Mouse (Mus musculus): Measurements from ENCODE around the gene Smyd3. TPM values are rescaled to one million over a fixed set of nuclear protein-coding genes. Genes with fewer than 3 reads are reported as not detected.

Smyd3 gene
- total and polyA plus RNA-seq, 3 experiments = 3.5 to 19.4 (median 17.1) TPM

DNA sequence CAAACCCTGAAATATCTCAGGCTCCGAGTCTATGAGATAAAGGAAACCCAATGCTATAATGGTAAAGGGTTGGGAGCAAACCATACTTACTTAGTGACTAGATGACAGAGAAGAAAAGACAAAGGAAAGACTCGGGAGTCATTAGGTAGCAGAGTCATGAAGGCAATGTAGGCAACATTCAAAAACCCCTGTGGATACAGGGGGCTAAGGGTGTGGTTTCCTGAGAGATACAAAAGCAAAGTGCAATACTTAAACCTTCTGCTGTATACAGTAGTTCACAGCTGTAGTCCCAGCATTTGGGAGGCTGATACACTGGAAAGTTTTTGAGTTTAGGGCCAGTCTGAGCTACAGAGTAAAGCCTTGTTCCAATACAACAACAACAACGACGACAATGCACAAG lies 244.9 kb downstream of the Smyd3 start:
- Histone ChIP-seq H3K4me1 (ENCODE audit: insufficient read depth, low read depth, low read length) (no peaks in the 10 kb centered on the region), H3K9me3 (replicated peaks) (peaks cover 14% of the 10 kb centered on the region), H3K36me3 (replicated peaks) (no peaks in the 10 kb centered on the region), H3K4me3 (ENCODE audit: low read depth, low read length) (no peak overlapping the region), H3K27me3 (ENCODE audit: insufficient read depth, low read length) (no peaks in the 10 kb centered on the region)
- DNase-seq (ENCODE audit: low spot score) = no peak
- no peak for ATAC-seq (ENCODE audit: extremely low read depth, insufficient number of reproducible peaks, low FRiP score, poor library complexity, severe bottlenecking)
- TF ChIP-seq GATA2 (IDR thresholded peaks at IDR 0.05; ENCODE audit: borderline replicate concordance, low read depth, low read length) (no peak), TAL1 (conservative IDR thresholded peaks at IDR 0.05; ENCODE audit: low read depth, low read length) (no peak), GATA1 (IDR thresholded peaks at IDR 0.05; ENCODE audit: borderline replicate concordance, low read length) (no peak), POLR2AphosphoS5 (IDR thresholded peaks at IDR 0.05; ENCODE audit: insufficient replicate concordance, low read depth, low read length) (no peak), CTCF (IDR thresholded peaks at IDR 0.05; ENCODE audit: low read depth, low read length) (no peak)

DNA sequence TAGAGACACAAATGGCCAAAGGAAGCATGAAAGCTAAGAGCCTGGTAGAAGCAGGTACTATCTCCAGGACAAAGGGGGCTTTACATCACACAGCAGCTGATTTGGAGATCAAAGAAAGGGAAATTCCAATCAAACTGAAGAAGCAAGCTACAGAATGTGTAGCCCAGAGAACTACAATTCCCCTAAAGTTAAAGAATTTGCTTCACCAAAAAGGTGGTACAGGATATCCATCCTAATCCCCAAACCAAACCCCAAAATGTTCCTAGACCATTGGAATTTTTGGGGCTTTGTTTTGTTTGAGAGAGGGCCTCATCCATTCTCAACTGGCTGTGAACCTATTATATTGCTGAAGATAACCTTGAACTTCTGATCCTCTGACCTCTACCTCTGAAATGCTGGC lies 245.5 kb downstream of the Smyd3 start:
- no peak for DNase-seq (ENCODE audit: low spot score)

DNA sequence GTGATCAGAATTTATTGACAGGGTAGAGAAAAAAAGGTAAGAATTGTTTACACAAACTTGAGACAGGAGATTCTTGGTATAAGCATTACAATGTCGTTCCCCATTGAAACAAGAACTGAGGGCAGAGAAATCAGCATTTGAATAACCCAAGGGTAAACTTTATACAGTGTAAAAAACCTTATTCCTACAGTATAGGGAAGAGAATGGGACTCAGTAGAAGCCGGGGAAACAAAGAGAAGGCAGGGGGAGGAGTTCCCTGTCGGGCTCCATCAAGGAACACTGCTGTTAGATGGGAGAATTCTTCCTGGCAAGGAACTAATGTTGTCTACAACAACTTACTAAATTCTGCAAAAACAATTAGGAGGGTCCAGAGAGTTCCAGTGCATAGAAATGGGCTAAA lies 250.9 kb downstream of the Smyd3 start:
- peaks cover 19% of the 10 kb centered on the region for H3K9me3 ChIP-seq (replicated peaks)
- ATAC-seq (ENCODE audit: extremely low read depth, insufficient number of reproducible peaks, low FRiP score, poor library complexity, severe bottlenecking) (no peak), DNase-seq (ENCODE audit: low spot score) (no peak)
- H3K4me3 ChIP-seq (ENCODE audit: low read depth, low read length) = no peak overlapping the region
- H3K36me3 ChIP-seq (replicated peaks) = no peaks in the 10 kb centered on the region
- TF ChIP-seq POLR2AphosphoS5 (IDR thresholded peaks at IDR 0.05; ENCODE audit: insufficient replicate concordance, low read depth, low read length) (no peak), GATA2 (IDR thresholded peaks at IDR 0.05; ENCODE audit: borderline replicate concordance, low read depth, low read length) (no peak), GATA1 (IDR thresholded peaks at IDR 0.05; ENCODE audit: borderline replicate concordance, low read length) (no peak), TAL1 (conservative IDR thresholded peaks at IDR 0.05; ENCODE audit: low read depth, low read length) (no peak), CTCF (IDR thresholded peaks at IDR 0.05; ENCODE audit: low read depth, low read length) (no peak)
- H3K27me3 ChIP-seq (ENCODE audit: insufficient read depth, low read length) = no peaks in the 10 kb centered on the region
- H3K4me1 ChIP-seq (ENCODE audit: insufficient read depth, low read depth, low read length) = no peaks in the 10 kb centered on the region

More for the DNA sequence above, 245.5 kb downstream of the Smyd3 start:
- ATAC-seq (ENCODE audit: extremely low read depth, insufficient number of reproducible peaks, low FRiP score, poor library complexity, severe bottlenecking) = no peak
- Histone ChIP-seq H3K4me1 (ENCODE audit: insufficient read depth, low read depth, low read length) (no peaks in the 10 kb centered on the region), H3K36me3 (replicated peaks) (no peaks in the 10 kb centered on the region), H3K9me3 (replicated peaks) (peaks cover 17% of the 10 kb centered on the region), H3K27me3 (ENCODE audit: insufficient read depth, low read length) (no peaks in the 10 kb centered on the region), H3K4me3 (ENCODE audit: low read depth, low read length) (no peak overlapping the region)
- TF ChIP-seq GATA1 (IDR thresholded peaks at IDR 0.05; ENCODE audit: borderline replicate concordance, low read length) = no peak

DNA sequence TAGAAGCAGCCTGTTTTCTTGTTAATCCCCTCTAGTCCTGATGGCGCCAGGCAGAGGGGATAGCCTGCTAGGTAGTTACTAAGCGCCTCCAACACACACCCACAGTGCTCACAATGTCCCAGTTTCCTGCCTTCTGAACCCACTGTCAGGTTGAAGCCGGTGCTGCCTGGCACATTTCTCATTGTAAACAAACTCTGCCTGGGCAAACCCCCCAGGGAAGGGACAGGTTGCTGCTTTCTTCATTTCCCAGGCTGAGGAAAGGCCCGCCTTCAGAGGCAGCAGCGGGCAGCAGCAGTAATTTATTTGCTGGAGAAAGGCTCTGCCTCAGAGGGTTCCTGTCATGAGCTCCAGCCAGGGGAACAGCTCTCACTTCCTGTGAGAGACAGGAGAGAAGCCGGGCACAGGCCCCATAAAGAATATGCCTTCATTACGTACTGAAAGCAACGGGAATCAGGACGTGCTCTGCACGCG lies 256.3 kb downstream of the Smyd3 start:
- Histone ChIP-seq H3K27me3 (ENCODE audit: insufficient read depth, low read length) (no peaks in the 10 kb centered on the region), H3K4me1 (ENCODE audit: insufficient read depth, low read depth, low read length) (no peaks in the 10 kb centered on the region), H3K4me3 (ENCODE audit: low read depth, low read length) (no peak overlapping the region), H3K36me3 (replicated peaks) (no peaks in the 10 kb centered on the region), H3K9me3 (replicated peaks) (no peaks in the 10 kb centered on the region)
- no peak for ATAC-seq (ENCODE audit: extremely low read depth, insufficient number of reproducible peaks, low FRiP score, poor library complexity, severe bottlenecking)
- no peak for TF ChIP-seq GATA1 (IDR thresholded peaks at IDR 0.05; ENCODE audit: borderline replicate concordance, low read length)
- TF ChIP-seq POLR2AphosphoS5 (IDR thresholded peaks at IDR 0.05; ENCODE audit: insufficient replicate concordance, low read depth, low read length) = no peak
- TF ChIP-seq CTCF (IDR thresholded peaks at IDR 0.05; ENCODE audit: low read depth, low read length) = no peak
- TF ChIP-seq GATA2 (IDR thresholded peaks at IDR 0.05; ENCODE audit: borderline replicate concordance, low read depth, low read length) = no peak
- no peak for TF ChIP-seq TAL1 (conservative IDR thresholded peaks at IDR 0.05; ENCODE audit: low read depth, low read length)
- no peak for DNase-seq (ENCODE audit: low spot score)

DNA sequence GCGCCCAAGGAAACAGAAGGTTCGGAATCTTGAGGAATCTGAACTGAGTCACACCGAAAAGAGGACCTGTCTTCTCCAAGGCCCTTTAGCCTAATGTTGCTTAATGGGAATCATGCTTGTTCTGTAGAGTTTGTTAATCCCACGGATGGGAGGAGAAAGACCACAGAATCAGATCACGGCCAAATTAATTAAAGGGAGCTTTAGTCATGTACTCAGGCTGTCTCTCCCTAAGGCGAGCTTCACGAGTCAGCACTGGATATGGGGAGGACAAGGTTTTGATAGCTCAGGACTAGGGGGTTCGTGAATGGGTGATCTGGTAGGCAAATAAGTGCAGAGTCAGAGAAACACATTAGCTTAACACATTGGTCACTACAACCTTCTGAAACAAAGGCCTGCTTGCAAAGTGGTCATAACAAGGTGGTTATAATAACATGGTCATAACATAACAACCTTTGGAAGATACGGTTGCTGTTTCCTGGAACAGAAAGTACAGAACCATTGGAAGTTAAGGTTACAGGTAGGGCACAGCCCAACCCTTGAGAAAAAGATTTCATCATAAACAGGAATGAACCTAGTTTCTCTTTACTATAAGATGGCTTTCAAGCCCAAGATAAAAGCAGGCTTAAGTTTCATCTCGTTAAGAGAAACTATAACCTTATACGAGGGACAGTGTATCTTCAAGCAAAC lies 261.9 kb downstream of the Smyd3 start:
- Histone ChIP-seq H3K27me3 (ENCODE audit: insufficient read depth, low read length) (no peaks in the 10 kb centered on the region), H3K9me3 (replicated peaks) (no peaks in the 10 kb centered on the region), H3K36me3 (replicated peaks) (no peaks in the 10 kb centered on the region), H3K4me3 (ENCODE audit: low read depth, low read length) (no peak overlapping the region), H3K4me1 (ENCODE audit: insufficient read depth, low read depth, low read length) (no peaks in the 10 kb centered on the region)
- no peak for TF ChIP-seq GATA2 (IDR thresholded peaks at IDR 0.05; ENCODE audit: borderline replicate concordance, low read depth, low read length)
- no peak for TF ChIP-seq GATA1 (IDR thresholded peaks at IDR 0.05; ENCODE audit: borderline replicate concordance, low read length)
- TF ChIP-seq TAL1 (conservative IDR thresholded peaks at IDR 0.05; ENCODE audit: low read depth, low read length) = no peak
- no peak for TF ChIP-seq CTCF (IDR thresholded peaks at IDR 0.05; ENCODE audit: low read depth, low read length)
- TF ChIP-seq POLR2AphosphoS5 (IDR thresholded peaks at IDR 0.05; ENCODE audit: insufficient replicate concordance, low read depth, low read length) = no peak
- DNase-seq (ENCODE audit: low spot score) (no peak), ATAC-seq (ENCODE audit: extremely low read depth, insufficient number of reproducible peaks, low FRiP score, poor library complexity, severe bottlenecking) (no peak)

DNA sequence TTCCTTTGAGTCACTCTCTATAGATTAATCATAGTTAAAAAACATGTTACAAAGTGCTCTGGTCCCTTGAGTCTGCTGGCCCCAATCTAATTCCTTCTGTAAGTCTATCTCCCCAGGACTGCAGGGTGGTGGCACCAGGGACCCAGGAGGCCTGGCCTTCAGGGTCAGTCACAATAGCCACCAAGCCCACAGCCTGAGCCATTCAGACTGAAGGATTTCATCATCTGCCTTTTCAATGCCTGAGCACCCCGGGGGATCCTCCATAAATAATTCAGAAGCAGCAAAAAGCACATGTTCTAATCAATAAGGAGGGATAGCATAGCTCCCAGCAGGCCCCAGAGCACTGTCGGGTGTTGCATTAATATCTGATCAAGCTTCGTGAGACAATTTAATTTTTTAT lies 263.3 kb downstream of the Smyd3 start:
- TF ChIP-seq GATA2 (IDR thresholded peaks at IDR 0.05; ENCODE audit: borderline replicate concordance, low read depth, low read length) (no peak), GATA1 (IDR thresholded peaks at IDR 0.05; ENCODE audit: borderline replicate concordance, low read length) (no peak), TAL1 (conservative IDR thresholded peaks at IDR 0.05; ENCODE audit: low read depth, low read length) (no peak), CTCF (IDR thresholded peaks at IDR 0.05; ENCODE audit: low read depth, low read length) (no peak), POLR2AphosphoS5 (IDR thresholded peaks at IDR 0.05; ENCODE audit: insufficient replicate concordance, low read depth, low read length) (no peak)
- Histone ChIP-seq H3K4me1 (ENCODE audit: insufficient read depth, low read depth, low read length) (no peaks in the 10 kb centered on the region), H3K9me3 (replicated peaks) (no peaks in the 10 kb centered on the region), H3K27me3 (ENCODE audit: insufficient read depth, low read length) (no peaks in the 10 kb centered on the region), H3K4me3 (ENCODE audit: low read depth, low read length) (no peak overlapping the region), H3K36me3 (replicated peaks) (no peaks in the 10 kb centered on the region)
- DNase-seq (ENCODE audit: low spot score) = no peak
- ATAC-seq (ENCODE audit: extremely low read depth, insufficient number of reproducible peaks, low FRiP score, poor library complexity, severe bottlenecking) = no peak

All from G1E (cell line).